Comparison of ENCODE assay signal across 25 mouse cellular contexts in the genomic region with DNA sequence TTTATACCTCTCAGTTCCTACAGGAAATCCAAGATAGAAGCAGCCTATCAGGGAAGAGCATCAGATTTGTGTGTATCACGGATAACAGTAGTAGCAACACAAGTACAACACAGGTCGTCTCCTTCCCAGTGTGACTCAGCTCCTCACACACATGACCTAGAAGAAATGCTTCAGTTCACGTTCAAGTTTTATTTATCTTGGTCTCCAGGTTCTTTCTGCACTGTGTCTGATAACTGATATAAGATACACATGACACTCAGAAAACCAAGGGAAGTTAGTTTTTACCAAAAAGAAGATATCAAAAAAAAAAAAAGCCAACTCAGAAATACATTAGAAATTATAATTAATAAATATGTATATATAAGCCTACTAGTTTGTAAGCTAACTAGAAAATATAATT.
A peak's percentile ranks its signal among the peaks of the same experiment; 100 is the strongest.
DNase-seq lines count a peak whose midpoint lies in the region; ATAC-seq and TF ChIP-seq lines count a peak whose summit lies in the region.
"Had no signal": no experiment of that assay in that cellular context is flagged by ENCODE, and none has a peak within 500 bp of the region (broad histone marks: within the 10 kb centered on the region; RNA-seq: fewer than 3 reads in every experiment).

No protein-coding gene starts in this region.

- no peaks in the 10 kb centered on the region for H3K36me3 ChIP-seq in G1E (replicated peaks)
- H3K36me3 ChIP-seq in MEL (ENCODE audit: control insufficient read depth in 1 of 2, insufficient read depth in 2 of 2, low read length in 2 of 2): peaks cover 0 to 7% of the 10 kb centered on the region in 2 experiments; a peak in 2 of 4 replicates
- H3K36me3 ChIP-seq in embryonic facial prominence, embryonic 10.5 days (replicated peaks): no peaks in the 10 kb centered on the region
- no peaks in the 10 kb centered on the region for H3K36me3 ChIP-seq in midbrain, embryonic 14.5 days (ENCODE audit: control insufficient read depth, insufficient read depth, low read length)
- H3K36me3 ChIP-seq in forebrain, embryonic 13.5 days (ENCODE audit: poor library complexity, severe bottlenecking): no peaks in the 10 kb centered on the region

- ATAC-seq in G1E (ENCODE audit: extremely low read depth, insufficient number of reproducible peaks, low FRiP score, poor library complexity, severe bottlenecking): peak; percentile 71
- ATAC-seq in midbrain, embryonic 14.5 days (ENCODE audit: low FRiP score, low TSS enrichment): no peak
- ATAC-seq in forebrain, embryonic 13.5 days: no peak
- ATAC-seq: activated CD4-positive, CD25-positive, alpha-beta regulatory T cell, adult 4 months; CD4-positive, CD25-positive, alpha-beta regulatory T cell, adult 4 months; Patski had no signal

- no peak overlapping the region for H3K9ac ChIP-seq in MEL (ENCODE audit: control insufficient read depth, low read depth, low read length, poor library complexity, severe bottlenecking)
- H3K9ac ChIP-seq in midbrain, embryonic 14.5 days (replicated peaks; ENCODE audit: low read length): no peak overlapping the region
- no peak overlapping the region for H3K9ac ChIP-seq in forebrain, embryonic 13.5 days

- H3K4me3 ChIP-seq in G1E (ENCODE audit: low read depth, low read length) (no peak overlapping the region), MEL (ENCODE audit: control insufficient read depth in 1 of 2, insufficient read depth in 1 of 2, low read depth in 2 of 2, low read length in 2 of 2) (no peak overlapping the region)
- no peak overlapping the region for H3K4me3 ChIP-seq in embryonic facial prominence, embryonic 10.5 days
- no peak overlapping the region for H3K4me3 ChIP-seq in midbrain, embryonic 14.5 days (replicated peaks; ENCODE audit: low read depth, low read length)
- H3K4me3 ChIP-seq in forebrain, embryonic 13.5 days: no peak overlapping the region

- 81% methylated on average over 3 of the region's 3 CpGs for WGBS in embryonic facial prominence, embryonic 10.5 days
- WGBS in midbrain, embryonic 14.5 days: 87% methylated on average over 3 of the region's 3 CpGs
- WGBS in forebrain, embryonic 13.5 days: 94% methylated on average over 3 of the region's 3 CpGs

- H3K27me3 ChIP-seq in G1E (ENCODE audit: insufficient read depth, low read length): no peaks in the 10 kb centered on the region
- no peaks in the 10 kb centered on the region for H3K27me3 ChIP-seq in MEL (ENCODE audit: control insufficient read depth in 1 of 2, insufficient read depth in 2 of 2, low read length in 2 of 2)
- no peaks in the 10 kb centered on the region for H3K27me3 ChIP-seq in embryonic facial prominence, embryonic 10.5 days (replicated peaks; ENCODE audit: low read depth, poor library complexity, severe bottlenecking)
- no peaks in the 10 kb centered on the region for H3K27me3 ChIP-seq in midbrain, embryonic 14.5 days (ENCODE audit: control insufficient read depth, insufficient read depth, low read length)
- no peaks in the 10 kb centered on the region for H3K27me3 ChIP-seq in forebrain, embryonic 13.5 days
- H3K27me3 ChIP-seq: CH12.LX, Patski had no signal

- DNase-seq in G1E (ENCODE audit: low spot score) (no peak), MEL (ENCODE audit: low read depth, low spot score) (peak; percentile 70)
- DNase-seq in c-Kit-positive CD71-positive TER-119-negative erythroid progenitor cells, embryonic 14.5 days (ENCODE audit: low read depth): peak; percentile 6
- peak; percentile 9 for DNase-seq in c-Kit-positive CD71-positive TER-119-positive erythroid progenitor cells, embryonic 14.5 days (ENCODE audit: low spot score)
- no peak for DNase-seq in embryonic facial prominence, embryonic 10.5 days (ENCODE audit: low spot score)
- DNase-seq in midbrain, embryonic 14.5 days: no peak
- no peak for DNase-seq in kidney, adult 11 months
- DNase-seq: adrenal gland, adult 2 months; adrenal gland, adult 8-10 months; adrenal gland, postnatal 10 days; adrenal gland, postnatal 14 days; adrenal gland, postnatal 25 days; adrenal gland, postnatal 36 days; B cell, adult 2 months; cerebellum, adult 11 months; cerebellum, adult 11-12 months; cerebellum, adult 18-20 months; cerebellum, adult 2 months; cerebellum, adult 8-10 months; cerebellum, adult 9-10 months had no signal

- H3K9me3 ChIP-seq in G1E (replicated peaks): no peaks in the 10 kb centered on the region
- no peaks in the 10 kb centered on the region for H3K9me3 ChIP-seq in MEL (replicated peaks; ENCODE audit: insufficient read depth, low read length)
- H3K9me3 ChIP-seq in embryonic facial prominence, embryonic 10.5 days: no peaks in the 10 kb centered on the region
- H3K9me3 ChIP-seq in midbrain, embryonic 14.5 days (ENCODE audit: control insufficient read depth, low read length): no peaks in the 10 kb centered on the region
- no peaks in the 10 kb centered on the region for H3K9me3 ChIP-seq in forebrain, embryonic 13.5 days (replicated peaks)

- no peak overlapping the region for H3K4me2 ChIP-seq in midbrain, embryonic 14.5 days (ENCODE audit: low read length)
- no peak overlapping the region for H3K4me2 ChIP-seq in forebrain, embryonic 13.5 days

- H3K27ac ChIP-seq in MEL (ENCODE audit: control insufficient read depth, low read depth, low read length): no peak overlapping the region
- no peak overlapping the region for H3K27ac ChIP-seq in embryonic facial prominence, embryonic 10.5 days (replicated peaks)
- H3K27ac ChIP-seq in midbrain, embryonic 14.5 days (replicated peaks; ENCODE audit: low read depth, low read length): no peak overlapping the region
- no peak overlapping the region for H3K27ac ChIP-seq in forebrain, embryonic 13.5 days

- no peaks in the 10 kb centered on the region for H3K79me2 ChIP-seq in MEL (ENCODE audit: control insufficient read depth, insufficient read depth, low read length, poor library complexity)

- H3K4me1 ChIP-seq in G1E (ENCODE audit: insufficient read depth, low read depth, low read length) (no peaks in the 10 kb centered on the region), MEL (ENCODE audit: control insufficient read depth in 1 of 2, insufficient read depth in 2 of 2, low read length in 2 of 2) (peaks cover 5 to 6% of the 10 kb centered on the region in 2 experiments)
- no peaks in the 10 kb centered on the region for H3K4me1 ChIP-seq in embryonic facial prominence, embryonic 10.5 days
- no peaks in the 10 kb centered on the region for H3K4me1 ChIP-seq in midbrain, embryonic 14.5 days (ENCODE audit: control insufficient read depth, insufficient read depth, low read length)
- no peaks in the 10 kb centered on the region for H3K4me1 ChIP-seq in forebrain, embryonic 13.5 days

- TF ChIP-seq EP300 in MEL (IDR thresholded peaks at IDR 0.05; ENCODE audit: low read depth in 1 of 2, low read length in 2 of 2): peak; percentile 74 to 90

- no peak for TF ChIP-seq RAD21 in MEL (IDR thresholded peaks at IDR 0.05; ENCODE audit: low read depth, low read length)

- TF ChIP-seq CTCF in G1E (IDR thresholded peaks at IDR 0.05; ENCODE audit: low read depth, low read length) (no peak), MEL (IDR thresholded peaks at IDR 0.05 in 2 of 3, conservative IDR thresholded peaks at IDR 0.05 in 1 of 3; ENCODE audit: control insufficient read depth in 1 of 3, insufficient read depth in 1 of 3, low read depth in 2 of 3, low read length in 3 of 3, poor library complexity in 1 of 3, severe bottlenecking in 1 of 3) (no peak)

- TF ChIP-seq POLR2A in MEL (IDR thresholded peaks at IDR 0.05; ENCODE audit: control insufficient read depth in 1 of 2, insufficient read depth in 1 of 2, low read depth in 1 of 2, low read length in 2 of 2, poor library complexity in 1 of 2): no peak

TF ChIP-seq in MEL, 35 proteins besides CTCF, POLR2A, EP300 and RAD21:
- no peak for TF ChIP-seq UBTF (IDR thresholded peaks at IDR 0.05; ENCODE audit: borderline replicate concordance, insufficient read depth, low read depth, low read length)
- TF ChIP-seq ETS1 (IDR thresholded peaks at IDR 0.05; ENCODE audit: low read depth, low read length): peak; percentile 76
- TF ChIP-seq ELF1 (IDR thresholded peaks at IDR 0.05; ENCODE audit: low read depth, low read length): no peak
- TF ChIP-seq TCF12 (IDR thresholded peaks at IDR 0.05; ENCODE audit: low read depth, low read length): peak; percentile 94
- no peak for TF ChIP-seq TBP (IDR thresholded peaks at IDR 0.05; ENCODE audit: low read depth, low read length)
- TF ChIP-seq GATA1 (IDR thresholded peaks at IDR 0.05; ENCODE audit: low read depth, low read length): peak; percentile 81
- no peak for TF ChIP-seq E2F4 (IDR thresholded peaks at IDR 0.05; ENCODE audit: borderline replicate concordance, low read depth, low read length)
- peak; percentile 34; the same call in 1 of the 2 replicates for TF ChIP-seq TAL1 (IDR thresholded peaks at IDR 0.05; ENCODE audit: low read length)
- no peak for TF ChIP-seq MYB (IDR thresholded peaks at IDR 0.05; ENCODE audit: low read depth, low read length)
- TF ChIP-seq USF1 (IDR thresholded peaks at IDR 0.05; ENCODE audit: low read depth, low read length): peak; percentile 38; the same call in 1 of the 2 replicates
- TF ChIP-seq ZNF384 (IDR thresholded peaks at IDR 0.05; ENCODE audit: low read depth, low read length): peak; percentile 52
- no peak for TF ChIP-seq SMC3 (IDR thresholded peaks at IDR 0.05; ENCODE audit: low read depth, low read length)
- peak; percentile 44; the same call in 1 of the 2 replicates for TF ChIP-seq MAFK (IDR thresholded peaks at IDR 0.05; ENCODE audit: borderline replicate concordance, low read depth, low read length)
- no peak for TF ChIP-seq ZMIZ1 (IDR thresholded peaks at IDR 0.05; ENCODE audit: low read depth, low read length)
- TF ChIP-seq CHD1 (IDR thresholded peaks at IDR 0.05; ENCODE audit: low read depth, low read length): no peak
- no peak for TF ChIP-seq SIN3A (IDR thresholded peaks at IDR 0.05; ENCODE audit: low read length)
- no peak for TF ChIP-seq NELFE (IDR thresholded peaks at IDR 0.05; ENCODE audit: low read depth, low read length)
- TF ChIP-seq NRF1 (IDR thresholded peaks at IDR 0.05; ENCODE audit: insufficient read depth, low read depth, low read length, poor library complexity, severe bottlenecking): no peak
- TF ChIP-seq BHLHE40 (IDR thresholded peaks at IDR 0.05; ENCODE audit: borderline replicate concordance, low read depth, low read length): peak; percentile 89
- no peak for TF ChIP-seq GABPA (IDR thresholded peaks at IDR 0.05; ENCODE audit: low read depth, low read length)
- no peak for TF ChIP-seq MAX (IDR thresholded peaks at IDR 0.05; ENCODE audit: low read length)

Comparison
In these comparisons a context has a peak if more than half of its experiments do, and no peak if none do; other contexts are left out.
1. DNase-seq: peak in MEL (single experiment), c-Kit-positive CD71-positive TER-119-negative erythroid progenitor cells, embryonic 14.5 days (single experiment) and c-Kit-positive CD71-positive TER-119-positive erythroid progenitor cells, embryonic 14.5 days (single experiment); none in G1E (single experiment), embryonic facial prominence, embryonic 10.5 days (single experiment), midbrain, embryonic 14.5 days (single experiment) and kidney, adult 11 months (single experiment).